Mouse (Mus musculus) kidney, postnatal 4 days (tissue): Measurements from ENCODE around the gene Anxa5.

ENCODE experiments used
- DNase-seq, 2 experiments: peaks; one replicate each; pipeline ENCODE4 v3.0.0; 2021; ENCODE audit warnings: mixed read lengths in 2 of 2

The Anxa5 gene

GRCm38 (mm10) chr3:36475532-36476087, at the start of gene Anxa5, which contains the start of gene 1810062G17Rik:
TSS of gene Anxa5 (minus strand) at chr3:36475894.
TSS of gene 1810062G17Rik (plus strand) at chr3:36475937.
- DNase-seq = peak; percentile 98 to 99

GRCm38 (mm10) chr3:36524466-36524865, 48.8 kb upstream of the Anxa5 start:
- DNase-seq = no peak

DNA sequence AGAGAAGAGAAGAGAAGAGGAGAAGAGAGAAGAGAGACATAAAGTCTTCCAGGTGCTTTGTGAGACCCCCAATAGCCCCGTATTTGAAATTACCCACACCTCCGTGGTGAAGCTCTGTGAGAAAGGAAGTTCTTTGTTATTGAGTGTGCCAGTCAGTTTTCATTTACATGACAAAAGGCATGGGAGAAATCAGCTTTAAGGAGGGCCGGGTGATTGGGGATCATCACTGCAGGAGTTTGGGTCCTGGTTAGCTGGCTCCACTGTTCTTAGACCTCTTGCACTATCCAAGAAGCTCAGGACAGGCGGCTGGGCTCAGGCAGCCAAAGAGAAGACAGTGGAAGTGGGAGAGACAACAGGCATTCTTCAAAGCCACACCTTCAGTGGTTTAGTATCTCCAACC, 46.4 kb upstream of the Anxa5 start:
- no peak for DNase-seq

GRCm38 (mm10) chr3:36521073-36522060, 45.7 kb upstream of the Anxa5 start, which contains the start of gene Gm11549:
TSS of gene Gm11549 (minus strand) at chr3:36521813.
- peak; percentile 47 to 54 for DNase-seq

DNA sequence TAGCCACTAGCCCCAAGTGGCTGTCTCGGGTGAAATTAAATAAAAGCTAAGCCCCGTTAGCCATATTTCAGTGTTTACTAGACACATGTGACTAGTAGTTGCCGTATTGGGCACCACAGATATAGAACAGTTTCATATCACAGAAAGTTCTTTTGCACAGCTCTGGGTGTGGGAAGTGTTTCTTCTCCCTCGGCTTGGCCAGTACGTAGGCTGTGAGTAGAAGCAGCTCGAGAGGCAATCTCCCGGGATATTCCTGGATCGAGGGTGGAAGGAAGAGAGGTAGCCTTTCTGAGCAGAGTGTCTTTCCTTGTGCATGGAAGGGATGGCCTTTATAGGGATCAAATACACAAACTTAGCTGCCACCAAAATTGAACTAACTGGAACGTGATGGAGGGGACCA, 40.5 kb upstream of the Anxa5 start:
- DNase-seq = no peak

DNA sequence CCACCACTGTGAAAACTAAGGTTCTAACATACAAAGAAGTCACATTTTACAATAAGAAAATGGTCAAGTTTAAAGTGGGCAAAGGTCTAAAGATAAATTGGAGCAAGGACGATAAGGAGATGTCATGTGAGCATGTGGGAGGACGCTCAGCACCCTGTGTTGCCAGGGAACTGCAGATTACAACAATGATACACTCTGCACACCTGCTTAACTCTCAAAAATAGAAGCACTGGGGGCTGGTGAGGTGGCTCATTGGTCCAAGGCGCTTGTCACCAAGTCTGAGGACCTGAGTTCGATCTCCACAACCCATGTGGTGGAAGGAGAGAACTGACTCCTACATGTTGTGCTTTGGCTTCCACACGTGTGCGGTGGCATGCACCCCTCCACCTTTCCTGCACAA, 35.8 kb upstream of the Anxa5 start:
- DNase-seq = no peak

GRCm38 (mm10) chr3:36505809-36506735, 30.4 kb upstream of the Anxa5 start:
- DNase-seq = no peak

DNA sequence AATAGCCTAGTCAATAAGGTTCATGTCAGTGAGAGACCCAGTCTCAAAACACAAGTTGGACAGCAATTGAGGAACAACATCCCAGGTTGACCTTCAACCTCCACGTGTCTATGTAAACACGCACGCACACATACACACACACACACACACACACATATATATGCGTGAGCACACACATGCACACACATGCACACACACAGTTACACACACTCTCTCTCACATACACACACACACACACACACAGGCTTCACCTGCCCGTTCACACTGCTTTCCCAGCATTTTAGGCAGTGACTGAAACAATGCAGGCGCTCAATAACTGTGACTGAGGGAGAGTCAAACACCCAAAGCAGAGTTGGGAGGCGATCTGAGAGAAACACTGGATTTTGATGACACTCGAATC, 29.6 kb upstream of the Anxa5 start:
- no peak for DNase-seq

GRCm38 (mm10) chr3:36501546-36501945, 25.9 kb upstream of the Anxa5 start:
- DNase-seq = no peak

- DNase-seq = no peak
These were observed 25.3 kb upstream of the Anxa5 start for GRCm38 (mm10) chr3:36500976-36501375.

DNA sequence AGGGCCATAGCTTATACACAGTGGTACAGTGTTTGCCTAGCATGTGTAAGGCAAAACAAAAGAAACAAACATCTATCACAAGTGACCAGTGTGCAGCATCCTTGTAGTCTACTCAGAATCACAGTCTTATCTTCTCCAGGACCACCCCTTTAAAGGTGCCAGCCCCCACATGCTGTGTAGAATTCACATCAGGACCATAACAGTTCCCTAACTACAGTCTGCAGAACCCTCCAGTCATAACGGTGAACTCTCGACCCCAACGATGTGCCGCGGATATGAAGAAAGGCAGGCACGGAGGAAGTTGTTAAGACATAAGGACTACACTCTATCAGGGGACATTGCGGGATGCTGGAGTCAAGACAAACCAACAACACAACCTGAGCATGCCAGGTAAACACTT, 23.7 kb upstream of the Anxa5 start:
- no peak for DNase-seq

DNA sequence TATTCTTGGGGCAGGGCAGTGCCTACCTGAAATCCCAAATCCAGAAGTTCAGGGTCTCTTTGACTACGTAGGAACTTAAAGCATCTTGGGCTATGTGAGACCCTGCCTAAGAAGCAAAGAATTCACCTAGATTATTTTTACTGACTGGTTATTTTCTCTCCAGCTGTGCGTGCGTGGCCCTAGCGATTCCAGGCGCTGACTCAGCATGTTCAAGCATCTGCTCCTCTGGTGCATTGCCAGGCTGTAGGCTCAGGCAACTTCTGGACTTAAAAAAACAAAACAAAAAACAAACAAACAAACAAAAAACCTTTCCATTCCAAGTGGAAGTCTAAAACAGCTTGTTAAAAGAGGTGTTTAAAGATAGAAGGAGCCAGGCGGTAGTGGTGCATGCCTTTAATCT, 22.5 kb upstream of the Anxa5 start:
- no peak for DNase-seq

DNA sequence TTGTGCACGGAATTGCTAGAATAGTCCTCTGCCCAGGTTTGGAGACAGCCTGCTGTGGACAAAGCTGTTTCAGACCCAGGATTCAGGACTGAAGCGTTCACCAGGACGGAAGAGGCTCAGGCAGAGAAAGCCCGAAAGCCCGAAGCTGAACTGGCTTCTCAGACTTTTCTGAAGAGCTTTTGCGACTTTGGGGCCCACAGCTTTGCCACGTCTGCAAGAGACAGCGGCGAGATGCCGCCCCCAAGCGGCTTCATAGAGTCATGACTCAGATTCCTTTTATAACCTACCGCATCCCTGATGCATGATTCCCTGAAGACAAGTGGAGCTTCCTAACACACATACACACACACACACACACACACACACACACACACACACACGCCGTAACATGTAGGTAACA, 21.1 kb upstream of the Anxa5 start:
- DNase-seq = peak; percentile 84 to 89

DNA sequence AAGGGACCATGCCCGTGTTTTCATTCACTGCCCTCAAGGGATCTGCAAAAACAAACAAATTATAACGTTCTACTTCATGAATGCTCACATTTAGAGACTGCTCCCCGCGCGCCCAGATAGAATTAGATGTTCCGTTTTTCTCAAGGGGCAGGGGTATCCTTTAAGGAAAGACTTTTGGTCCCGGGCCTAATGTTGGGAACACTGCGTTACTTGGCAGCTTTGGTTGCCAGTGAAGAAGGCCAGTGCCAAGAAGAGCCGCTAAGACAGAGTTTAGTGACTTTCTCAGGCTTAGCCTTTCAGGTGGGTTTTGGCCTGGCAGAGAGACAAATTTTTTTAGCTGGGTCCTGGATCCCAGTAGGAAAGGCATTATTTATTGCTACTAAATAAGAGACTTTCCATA, 20.6 kb upstream of the Anxa5 start:
- no peak for DNase-seq

DNA sequence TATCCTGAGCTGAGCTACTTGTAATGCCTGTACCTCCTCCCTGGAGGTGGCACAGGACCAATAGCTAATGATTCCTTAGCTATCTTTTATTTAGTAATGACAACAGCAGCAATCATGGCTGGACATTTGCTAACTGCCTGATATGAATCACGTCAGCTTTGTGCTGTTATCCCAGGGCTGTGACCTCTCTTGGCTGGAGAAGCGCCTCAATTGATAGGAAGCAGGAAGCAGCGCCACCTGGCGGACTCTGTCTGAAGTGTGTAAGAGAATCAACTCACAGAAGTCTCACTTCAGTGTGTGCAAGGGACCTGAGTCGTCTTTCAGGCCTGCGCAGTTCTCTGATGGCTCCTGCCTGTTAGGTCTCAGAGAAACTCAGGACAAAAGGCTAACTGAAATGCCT, 19.7 kb upstream of the Anxa5 start:
- DNase-seq = peak; percentile 95 to 96

DNA sequence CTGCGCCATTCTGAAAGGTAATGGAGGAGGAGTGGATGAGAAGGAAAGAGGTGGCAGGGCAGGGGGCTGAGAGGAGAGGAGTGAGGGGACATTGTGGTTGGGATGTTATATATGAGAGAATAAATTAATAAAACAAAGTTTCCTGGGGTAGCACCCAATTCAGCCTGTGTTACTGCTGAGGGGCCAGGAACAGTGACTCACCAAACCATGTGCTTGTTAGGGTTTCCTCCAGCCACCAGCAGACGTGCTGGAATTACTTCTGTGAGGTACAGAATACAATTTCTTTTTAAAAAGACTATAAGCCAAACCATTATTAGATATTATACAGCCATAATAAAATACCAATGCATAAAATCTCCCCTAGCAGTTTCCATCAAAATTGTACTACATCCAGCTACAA, 18.9 kb upstream of the Anxa5 start:
- DNase-seq = no peak

DNA sequence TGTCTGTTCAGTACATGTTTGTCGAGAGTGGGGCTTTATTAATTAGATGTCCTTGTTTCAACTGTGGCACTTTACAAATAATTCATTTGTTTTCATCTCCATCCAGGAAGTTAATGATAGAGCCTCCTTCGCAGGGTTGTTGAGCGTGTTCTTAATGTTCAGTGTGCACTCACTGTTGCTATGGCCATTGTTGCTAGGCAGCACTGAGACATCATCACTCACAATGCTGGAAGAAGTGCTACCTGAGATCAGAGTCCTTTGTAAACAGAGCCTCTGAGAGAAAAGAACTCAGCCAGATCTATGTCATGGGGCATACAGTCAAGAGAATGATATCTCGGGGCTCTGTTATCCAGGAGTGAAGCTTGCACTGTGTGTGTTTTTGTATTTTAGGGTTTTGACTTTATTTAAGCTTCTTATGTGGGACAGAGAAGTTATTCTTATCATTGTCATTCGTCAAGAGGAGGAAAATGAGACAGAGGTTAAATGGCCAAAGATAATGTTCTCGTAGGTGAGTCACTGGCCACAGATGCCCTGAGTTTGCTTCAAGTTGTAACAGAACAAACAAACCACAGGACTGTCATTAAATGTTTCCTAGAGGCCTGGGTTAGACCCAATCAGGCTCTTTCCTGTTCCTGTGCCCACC, 18.1 kb upstream of the Anxa5 start:
- no peak for DNase-seq

- no peak for DNase-seq
These were observed 17.2 kb upstream of the Anxa5 start for GRCm38 (mm10) chr3:36492716-36493391.

DNA sequence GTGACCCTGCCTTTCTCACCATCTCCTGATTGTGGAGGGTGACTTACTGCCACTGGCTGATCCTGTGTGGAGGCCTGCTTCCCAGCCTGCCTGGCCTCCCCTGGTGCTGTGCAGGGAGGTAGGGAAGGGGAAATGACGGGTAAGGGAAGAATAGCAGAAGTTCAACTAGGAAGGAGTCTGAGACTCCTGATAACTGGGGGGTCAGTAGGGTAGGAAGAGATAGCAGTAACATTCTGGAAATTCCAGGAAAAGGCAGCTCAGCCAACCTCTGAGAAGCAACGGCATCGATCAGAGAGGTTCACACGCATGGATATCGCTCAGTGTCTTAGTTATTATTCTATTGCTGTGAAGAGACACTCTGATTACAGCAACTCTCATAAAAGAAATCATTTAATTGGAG, 15.8 kb upstream of the Anxa5 start:
- no peak for DNase-seq

- DNase-seq = no peak
These were observed 13.9 kb upstream of the Anxa5 start for GRCm38 (mm10) chr3:36489590-36489910.

DNA sequence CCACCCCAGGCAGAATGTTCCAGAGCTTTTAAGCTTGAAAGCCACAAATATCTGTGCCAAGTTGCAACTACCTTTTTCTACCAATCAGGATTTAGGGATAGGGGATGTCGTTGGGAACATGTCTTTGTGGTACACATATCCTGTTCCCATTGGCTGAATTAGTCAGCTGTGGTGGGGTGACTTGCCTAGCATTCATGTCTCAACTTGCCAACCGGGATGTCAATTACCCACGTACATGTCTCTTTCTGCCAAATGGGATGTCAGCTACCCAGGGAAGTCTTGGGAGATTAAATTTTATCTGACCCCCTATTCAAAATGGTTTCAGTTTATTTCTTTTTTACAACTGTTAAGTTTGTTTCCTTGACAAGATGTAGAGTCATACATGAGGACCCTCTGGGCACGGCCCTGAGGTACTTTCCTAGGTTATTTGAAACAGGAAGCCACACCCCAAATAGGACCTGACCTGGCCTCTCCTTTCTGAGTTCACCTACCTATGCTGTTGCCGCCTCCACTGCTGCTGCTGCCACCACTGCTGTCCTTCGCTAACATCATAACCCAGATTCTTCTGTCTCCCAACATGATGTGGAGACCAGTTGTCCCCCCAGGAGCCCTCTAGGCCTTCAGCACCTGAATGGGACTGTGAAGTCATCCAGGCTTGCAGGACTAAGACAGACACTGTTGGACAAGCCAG, 13.3 kb upstream of the Anxa5 start:
- no peak for DNase-seq
